Mouse (Mus musculus) forebrain, embryonic 12.5 days (tissue): ENCODE measurements at regions not wholly inside any gene's neighbourhood (a gene's known extent, or its start where the extent isn't known, plus 50 kb on each side); places are given as distances from the start of the nearest gene placed in this dataset.

Experiments used
- ATAC-seq: fragments of 200-750 bp; cut with Nextera tagmentation; 2 replicates; pipeline ENCODE4 v1.8.0; 2017; ENCODE audit warnings: moderate TSS enrichment; ENCODE audit not compliant: low FRiP score
- H3K27ac ChIP-seq: fragments of 300-500 bp; sonication (generic); 2 replicates; pipeline ENCODE4 v1.5.1; 2016; ENCODE audit warnings: mild to moderate bottlenecking
- H3K27me3 ChIP-seq: fragments of 300-500 bp; sonication (generic); 2 replicates; pipeline ENCODE4 v1.6.1; 2016; ENCODE audit warnings: mild to moderate bottlenecking
- H3K36me3 ChIP-seq: fragments of 300-500 bp; sonication (generic); replicated peaks from 2 replicates; pipeline ENCODE4 v1.6.1; 2016; ENCODE audit warnings: mild to moderate bottlenecking
- H3K4me1 ChIP-seq: fragments of 300-500 bp; sonication (generic); 2 replicates; pipeline ENCODE4 v1.6.1; 2016
- H3K4me2 ChIP-seq: fragments of 300-500 bp; sonication (generic); 2 replicates; pipeline ENCODE4 v1.6.1; 2016; ENCODE audit warnings: mild to moderate bottlenecking, moderate library complexity
- H3K4me3 ChIP-seq: fragments of 300-500 bp; sonication (generic); replicated peaks from 2 replicates; pipeline ENCODE4 v1.5.1; 2016; ENCODE audit warnings: mild to moderate bottlenecking
- H3K9ac ChIP-seq: fragments of 300-500 bp; sonication (generic); 2 replicates; pipeline ENCODE4 v1.6.1; 2016; ENCODE audit warnings: mild to moderate bottlenecking
- H3K9me3 ChIP-seq: fragments of 300-500 bp; sonication (generic); 2 replicates; pipeline ENCODE4 v1.6.1; 2016
- WGBS: fragments of 180-500 bp; shearing (Covaris S2); methylation state at CpG from one replicate; pipeline ENCODE4 v1.1.7; 2016; 5-methylcytosine and 5-hydroxymethylcytosine counted together

DNA sequence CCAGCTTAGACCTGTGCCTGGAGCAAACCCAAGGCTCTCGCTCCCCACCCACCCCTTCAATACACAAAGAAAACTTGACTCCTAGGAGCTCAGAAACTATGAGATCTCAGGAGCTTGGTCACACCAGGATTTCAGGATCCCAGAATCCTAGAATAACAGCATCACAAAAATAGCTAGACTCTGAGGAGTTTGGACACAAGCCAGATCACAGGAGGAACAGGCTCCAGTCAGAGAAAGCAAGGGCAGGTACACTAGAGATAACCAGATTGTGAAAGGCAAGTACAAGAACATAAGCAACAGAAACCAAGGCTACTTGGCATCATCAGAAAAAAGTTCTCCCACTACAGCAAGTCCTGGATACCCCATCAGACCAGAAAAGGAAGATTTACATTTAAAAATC, 221.5 kb downstream of the Epha7 start:
- H3K4me2 ChIP-seq: no peak overlapping the region
- 95% methylated on average over 1 of the region's 1 CpGs for WGBS

DNA sequence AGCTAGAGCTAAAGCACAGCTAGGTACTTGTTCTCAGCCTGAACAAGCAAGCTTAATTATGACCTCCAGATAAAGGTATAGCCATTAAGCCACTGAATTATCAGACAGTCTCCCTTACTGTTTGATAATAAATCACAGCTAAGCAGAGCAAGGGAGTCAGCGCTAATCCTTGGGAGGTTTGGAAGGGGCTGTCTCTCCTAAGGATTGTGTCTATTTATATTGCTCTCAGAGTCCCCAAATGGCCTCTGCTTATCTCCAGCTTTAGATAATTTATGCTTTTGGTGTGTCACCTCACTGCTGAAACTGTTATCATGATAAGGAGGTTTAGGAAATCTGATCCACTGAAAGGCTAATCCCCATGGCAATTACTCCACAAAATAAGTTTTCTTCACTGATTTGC, 227.1 kb downstream of the Epha7 start:
- Histone ChIP-seq H3K4me1 (no peaks in the 10 kb centered on the region), H3K9me3 (no peaks in the 10 kb centered on the region), H3K27me3 (no peaks in the 10 kb centered on the region), H3K36me3 (no peaks in the 10 kb centered on the region), H3K9ac (no peak overlapping the region), H3K4me2 (no peak overlapping the region), H3K27ac (no peak overlapping the region), H3K4me3 (no peak overlapping the region)
- no peak for ATAC-seq
- WGBS: 47% methylated on average over 1 of the region's 1 CpGs

More for the DNA sequence above, 221.5 kb downstream of the Epha7 start:
- Histone ChIP-seq H3K36me3 (no peaks in the 10 kb centered on the region), H3K4me3 (no peak overlapping the region), H3K9me3 (no peaks in the 10 kb centered on the region), H3K27ac (no peak overlapping the region), H3K27me3 (no peaks in the 10 kb centered on the region), H3K4me1 (no peaks in the 10 kb centered on the region), H3K9ac (no peak overlapping the region)
- ATAC-seq: no peak

DNA sequence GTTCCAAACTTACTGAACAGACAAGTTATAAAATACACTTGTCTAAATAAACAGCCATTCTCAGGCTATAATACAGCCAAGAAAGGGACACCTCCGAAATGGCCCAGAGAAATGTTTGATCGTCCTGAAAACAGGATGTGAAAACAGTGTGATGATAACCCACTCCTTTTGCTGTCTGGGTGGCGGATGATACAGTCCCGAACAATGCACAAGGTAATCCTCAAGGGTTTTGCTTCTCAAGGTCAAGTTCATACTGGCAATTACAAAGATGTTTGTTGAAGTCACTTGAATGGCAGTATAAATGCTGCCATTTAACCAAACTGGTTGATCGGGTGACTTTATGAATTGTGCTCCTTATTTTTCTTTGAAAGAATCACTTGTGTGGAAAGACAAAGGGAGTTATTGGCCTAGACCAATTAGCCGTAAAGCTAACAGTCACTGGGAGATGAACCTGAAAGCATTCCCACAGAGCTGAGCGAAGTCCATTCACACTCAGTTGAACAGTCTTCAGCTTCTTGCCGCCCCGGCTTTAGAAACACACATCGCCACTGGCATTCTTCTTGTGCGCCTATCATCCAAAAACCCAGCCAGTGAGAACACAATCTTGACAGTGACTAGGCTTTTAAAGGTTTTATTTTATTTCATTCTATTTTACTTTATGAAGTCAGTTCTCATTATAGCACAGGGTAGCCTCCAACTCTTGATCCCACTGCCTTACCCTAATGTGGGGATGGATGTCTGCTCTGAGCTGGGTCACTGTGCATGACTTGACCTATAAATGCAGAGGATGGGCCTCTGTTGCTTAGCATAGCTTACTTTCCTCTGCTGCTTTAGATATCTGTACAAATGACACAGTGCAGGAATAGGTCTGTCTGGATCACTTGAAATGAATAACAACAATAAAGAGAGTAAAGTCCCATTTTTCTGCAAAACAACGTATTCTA, 256.0 kb downstream of the Epha7 start:
- Histone ChIP-seq H3K4me3 (no peak overlapping the region), H3K27me3 (peaks cover 19% of the 10 kb centered on the region), H3K27ac (no peak overlapping the region), H3K9ac (no peak overlapping the region), H3K4me2 (no peak overlapping the region), H3K9me3 (no peaks in the 10 kb centered on the region), H3K36me3 (no peaks in the 10 kb centered on the region), H3K4me1 (peaks cover 11% of the 10 kb centered on the region)
- WGBS: 29% methylated on average over 12 of the region's 12 CpGs
- ATAC-seq: peak; percentile 39; the same call in 1 of the 2 replicates

GRCm38 (mm10) chr4:29074204-29074603, 261.3 kb downstream of the Epha7 start:
- Histone ChIP-seq H3K4me1 (peaks cover under 1% of the 10 kb centered on the region; the same call in 1 of the 2 replicates), H3K4me2 (no peak overlapping the region)
- no peak for ATAC-seq

DNA sequence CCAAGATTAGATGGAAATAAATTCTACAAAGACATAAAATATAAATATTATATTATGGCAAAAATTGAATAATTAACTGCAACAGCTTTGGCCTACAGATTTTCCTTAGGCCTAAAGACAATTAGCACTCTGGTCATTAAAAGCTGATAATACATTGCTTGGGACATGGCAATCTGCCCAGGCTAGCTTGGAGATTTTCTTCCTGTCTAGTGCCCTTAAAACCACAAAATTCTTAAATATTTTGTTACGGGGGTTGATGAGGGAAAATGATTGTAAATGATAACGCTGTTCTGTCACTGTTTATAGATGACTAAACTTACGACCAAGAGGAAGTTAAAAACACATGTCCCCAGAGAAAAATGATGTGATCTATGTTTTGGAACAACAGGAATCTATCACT, 261.9 kb downstream of the Epha7 start:
- WGBS: 91% methylated on average over 3 of the region's 3 CpGs
- Histone ChIP-seq H3K9me3 (no peaks in the 10 kb centered on the region), H3K4me2 (no peak overlapping the region), H3K4me3 (no peak overlapping the region), H3K4me1 (no peaks in the 10 kb centered on the region), H3K9ac (no peak overlapping the region), H3K27me3 (0 out of 2 replicates have a peak, but pooled peaks cover 7% of the 10 kb centered on the region), H3K27ac (no peak overlapping the region), H3K36me3 (no peaks in the 10 kb centered on the region)
- ATAC-seq: no peak

More at GRCm38 (mm10) chr4:29074204-29074603, 261.3 kb downstream of the Epha7 start:
- Histone ChIP-seq H3K36me3 (no peaks in the 10 kb centered on the region), H3K4me3 (no peak overlapping the region), H3K9me3 (no peaks in the 10 kb centered on the region), H3K27ac (no peak overlapping the region), H3K27me3 (0 out of 2 replicates have a peak, but pooled peaks cover 7% of the 10 kb centered on the region), H3K9ac (no peak overlapping the region)

GRCm38 (mm10) chr4:29076683-29077082, 263.8 kb downstream of the Epha7 start:
- no peak for ATAC-seq
- no peaks in the 10 kb centered on the region for H3K36me3 ChIP-seq
- H3K4me2 ChIP-seq: no peak overlapping the region
- H3K4me3 ChIP-seq: no peak overlapping the region
- H3K4me1 ChIP-seq: no peaks in the 10 kb centered on the region
- H3K9me3 ChIP-seq: no peaks in the 10 kb centered on the region
- no peaks in the 10 kb centered on the region for H3K27me3 ChIP-seq
- no peak overlapping the region for H3K9ac ChIP-seq
- 93% methylated on average over 3 of the region's 3 CpGs for WGBS
- H3K27ac ChIP-seq: no peak overlapping the region

GRCm38 (mm10) chr4:29078391-29078790, 265.5 kb downstream of the Epha7 start:
- no peak overlapping the region for H3K27ac ChIP-seq
- H3K9me3 ChIP-seq: no peaks in the 10 kb centered on the region
- no peak overlapping the region for H3K9ac ChIP-seq
- 96% methylated on average over 3 of the region's 3 CpGs for WGBS
- H3K36me3 ChIP-seq: no peaks in the 10 kb centered on the region
- H3K4me3 ChIP-seq: no peak overlapping the region
- no peaks in the 10 kb centered on the region for H3K4me1 ChIP-seq
- no peak overlapping the region for H3K4me2 ChIP-seq
- ATAC-seq: no peak
- H3K27me3 ChIP-seq: no peaks in the 10 kb centered on the region

- Histone ChIP-seq H3K4me2 (no peak overlapping the region), H3K36me3 (no peaks in the 10 kb centered on the region), H3K4me1 (no peaks in the 10 kb centered on the region), H3K4me3 (no peak overlapping the region), H3K27me3 (no peaks in the 10 kb centered on the region), H3K9ac (no peak overlapping the region), H3K9me3 (no peaks in the 10 kb centered on the region), H3K27ac (no peak overlapping the region)
- no peak for ATAC-seq
- WGBS: 70% methylated on average over 5 of the region's 5 CpGs
These were observed 270.8 kb downstream of the Epha7 start for GRCm38 (mm10) chr4:29083545-29084290.

GRCm38 (mm10) chr4:29090949-29091348, 278.0 kb downstream of the Epha7 start:
- no peak overlapping the region for H3K4me3 ChIP-seq
- no peak overlapping the region for H3K4me2 ChIP-seq
- no peak overlapping the region for H3K27ac ChIP-seq
- H3K36me3 ChIP-seq: no peaks in the 10 kb centered on the region
- H3K9ac ChIP-seq: no peak overlapping the region
- peaks cover 5% of the 10 kb centered on the region; the same call in 1 of the 2 replicates for H3K4me1 ChIP-seq
- no peak for ATAC-seq
- H3K27me3 ChIP-seq: no peaks in the 10 kb centered on the region
- 37% methylated on average over 4 of the region's 4 CpGs for WGBS
- H3K9me3 ChIP-seq: no peaks in the 10 kb centered on the region

GRCm38 (mm10) chr4:29091495-29092211, 278.7 kb downstream of the Epha7 start:
- Histone ChIP-seq H3K27me3 (no peaks in the 10 kb centered on the region), H3K9ac (no peak overlapping the region), H3K36me3 (no peaks in the 10 kb centered on the region), H3K4me3 (no peak overlapping the region), H3K4me2 (no peak overlapping the region), H3K9me3 (no peaks in the 10 kb centered on the region), H3K27ac (no peak overlapping the region), H3K4me1 (peaks cover 5% of the 10 kb centered on the region; the same call in 1 of the 2 replicates)
- WGBS: 29% methylated on average over 5 of the region's 5 CpGs
- no peak for ATAC-seq

DNA sequence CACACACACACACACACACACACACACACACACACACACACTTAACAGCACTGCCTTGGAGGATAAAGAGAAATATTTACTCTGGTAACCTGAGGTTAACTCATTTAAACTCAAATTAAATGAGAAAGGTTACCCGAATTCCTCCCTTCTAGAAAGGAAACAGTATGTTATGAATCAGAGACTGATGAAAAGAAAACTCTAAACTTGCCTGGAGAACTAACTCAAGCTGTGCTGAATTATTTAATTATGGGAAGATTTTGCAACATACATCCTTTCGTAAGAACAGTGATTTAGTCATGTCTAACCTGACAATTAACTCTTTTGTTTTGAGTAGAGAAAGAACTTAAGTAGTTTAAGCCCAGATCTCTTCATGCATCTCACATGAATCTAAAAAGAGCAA, 289.4 kb downstream of the Epha7 start:
- no peaks in the 10 kb centered on the region for H3K9me3 ChIP-seq
- no peak overlapping the region for H3K4me3 ChIP-seq
- no peak overlapping the region for H3K4me2 ChIP-seq
- no peaks in the 10 kb centered on the region for H3K27me3 ChIP-seq
- ATAC-seq: no peak
- H3K4me1 ChIP-seq: no peaks in the 10 kb centered on the region
- H3K27ac ChIP-seq: no peak overlapping the region
- H3K36me3 ChIP-seq: no peaks in the 10 kb centered on the region
- no peak overlapping the region for H3K9ac ChIP-seq
- WGBS: 30% methylated on average over 2 of the region's 2 CpGs

DNA sequence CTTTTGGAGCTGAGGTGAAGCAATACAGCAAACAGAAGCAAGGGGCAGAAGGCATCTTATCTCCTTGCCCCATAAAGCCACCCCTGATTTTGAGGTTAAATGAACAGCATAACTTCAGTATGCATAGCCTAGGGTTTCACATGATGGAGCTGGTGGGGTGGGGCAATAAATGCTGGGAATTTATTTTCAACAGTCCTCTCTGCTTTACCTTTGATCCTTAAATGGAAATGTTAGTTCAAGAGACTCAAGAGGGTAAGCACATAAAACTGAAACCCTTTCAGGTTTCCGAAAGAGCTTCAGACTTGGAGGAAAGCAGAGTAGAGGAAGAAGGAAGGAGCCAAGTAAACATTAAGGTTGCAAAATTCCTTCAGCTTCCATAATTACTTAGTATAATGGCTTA, 290.5 kb downstream of the Epha7 start:
- Histone ChIP-seq H3K4me3 (no peak overlapping the region), H3K9me3 (no peaks in the 10 kb centered on the region), H3K27ac (no peak overlapping the region), H3K4me1 (no peaks in the 10 kb centered on the region), H3K27me3 (no peaks in the 10 kb centered on the region), H3K36me3 (no peaks in the 10 kb centered on the region), H3K4me2 (no peak overlapping the region), H3K9ac (no peak overlapping the region)
- 89% methylated on average over 1 of the region's 1 CpGs for WGBS
- no peak for ATAC-seq
